Mouse (Mus musculus): ENCODE results near the gene Riox1. TPM values are rescaled to one million over a fixed set of nuclear protein-coding genes. Genes with fewer than 3 reads are reported as not detected.
"Not testable (repeated sequence)": the region's sequence is repeated elsewhere in the genome, so short reads cannot be mapped to it uniquely, and the experiment has no call there.

Gene Riox1
- polyA plus RNA-seq, 1 experiment from 2014 or later, result 17.8 TPM

GRCm38 (mm10) chr12:83997221-83997620 is 46.8 kb downstream of the Riox1 start:
- ATAC-seq (ENCODE audit: insufficient read depth, low FRiP score, low TSS enrichment) (no peak), DNase-seq (ENCODE audit: low spot score) (no peak)
- H3K4me3 ChIP-seq (ENCODE audit: low read depth, low read length), result no peak overlapping the region
- H3K36me3 ChIP-seq (ENCODE audit: control insufficient read depth, insufficient read depth, low read length), result no peaks in the 10 kb centered on the region
- 87% methylated on average over 2 of the region's 2 CpGs for WGBS
- H3K27ac ChIP-seq (ENCODE audit: low read depth, low read length), result no peak overlapping the region
- H3K9ac ChIP-seq (ENCODE audit: low read length), result no peak overlapping the region
- no peaks in the 10 kb centered on the region for H3K4me1 ChIP-seq (ENCODE audit: control insufficient read depth, insufficient read depth, low read length)
- H3K27me3 ChIP-seq (ENCODE audit: control insufficient read depth, insufficient read depth, low read length), result no peaks in the 10 kb centered on the region
- no peaks in the 10 kb centered on the region for H3K9me3 ChIP-seq (ENCODE audit: control insufficient read depth, low read length)
- H3K4me2 ChIP-seq (ENCODE audit: low read depth), result no peak overlapping the region

- no peaks in the 10 kb centered on the region for H3K9me3 ChIP-seq (ENCODE audit: control insufficient read depth, low read length)
- ATAC-seq (ENCODE audit: insufficient read depth, low FRiP score, low TSS enrichment), result no peak
- DNase-seq (ENCODE audit: low spot score), result no peak
- WGBS, result 69% methylated on average over 11 of the region's 11 CpGs
- H3K4me2 ChIP-seq (ENCODE audit: low read depth), result no peak overlapping the region
- no peak overlapping the region for H3K4me3 ChIP-seq (ENCODE audit: low read depth, low read length)
- no peak overlapping the region for H3K9ac ChIP-seq (ENCODE audit: low read length)
- no peaks in the 10 kb centered on the region for H3K4me1 ChIP-seq (ENCODE audit: control insufficient read depth, insufficient read depth, low read length)
- no peaks in the 10 kb centered on the region for H3K36me3 ChIP-seq (ENCODE audit: control insufficient read depth, insufficient read depth, low read length)
- H3K27me3 ChIP-seq (ENCODE audit: control insufficient read depth, insufficient read depth, low read length), result no peaks in the 10 kb centered on the region
- H3K27ac ChIP-seq (ENCODE audit: low read depth, low read length), result no peak overlapping the region
These were observed 48.1 kb downstream of the Riox1 start for GRCm38 (mm10) chr12:83998341-83999107.

GRCm38 (mm10) chr12:83999237-83999636 is 48.8 kb downstream of the Riox1 start:
- H3K4me3 ChIP-seq (ENCODE audit: low read depth, low read length); H3K4me1 ChIP-seq (ENCODE audit: control insufficient read depth, insufficient read depth, low read length); H3K27me3 ChIP-seq (ENCODE audit: control insufficient read depth, insufficient read depth, low read length); H3K4me2 ChIP-seq (ENCODE audit: low read depth); H3K9me3 ChIP-seq (ENCODE audit: control insufficient read depth, low read length); H3K9ac ChIP-seq (ENCODE audit: low read length); H3K36me3 ChIP-seq (ENCODE audit: control insufficient read depth, insufficient read depth, low read length); ATAC-seq (ENCODE audit: insufficient read depth, low FRiP score, low TSS enrichment); H3K27ac ChIP-seq (ENCODE audit: low read depth, low read length); DNase-seq (ENCODE audit: low spot score): not testable (repeated sequence)
- 93% methylated on average over 8 of the region's 8 CpGs for WGBS

GRCm38 (mm10) chr12:84000418-84000817 is 50.0 kb downstream of the Riox1 start:
- Histone ChIP-seq H3K27me3 (ENCODE audit: control insufficient read depth, insufficient read depth, low read length) (no peaks in the 10 kb centered on the region), H3K9me3 (ENCODE audit: control insufficient read depth, low read length) (no peaks in the 10 kb centered on the region), H3K27ac (ENCODE audit: low read depth, low read length) (no peak overlapping the region), H3K36me3 (ENCODE audit: control insufficient read depth, insufficient read depth, low read length) (no peaks in the 10 kb centered on the region), H3K4me2 (ENCODE audit: low read depth) (no peak overlapping the region), H3K4me1 (ENCODE audit: control insufficient read depth, insufficient read depth, low read length) (no peaks in the 10 kb centered on the region), H3K4me3 (ENCODE audit: low read depth, low read length) (no peak overlapping the region), H3K9ac (ENCODE audit: low read length) (no peak overlapping the region)
- DNase-seq (ENCODE audit: low spot score) (no peak), ATAC-seq (ENCODE audit: insufficient read depth, low FRiP score, low TSS enrichment) (no peak)
- WGBS, result 68% methylated on average over 3 of the region's 3 CpGs

Other genes starting within 250 kb of the Riox1 start
- 0.07 and 0.09 TPM in 2 replicates for gene Papln, start 187.0 kb upstream of the Riox1 start, polyA plus RNA-seq (2014; fragmentation: Nextera tagmentation; extraction: Ambion mirVana)
- gene Numb, start 28.7 kb upstream of the Riox1 start, polyA plus RNA-seq (2014; fragmentation: Nextera tagmentation; extraction: Ambion mirVana), result 27.1 and 30.8 TPM in 2 replicates
- gene Heatr4, start 34.2 kb downstream of the Riox1 start, polyA plus RNA-seq (2014; fragmentation: Nextera tagmentation; extraction: Ambion mirVana), result not detected in 2 replicates
- gene Acot2, start 37.3 kb downstream of the Riox1 start, polyA plus RNA-seq (2014; fragmentation: Nextera tagmentation; extraction: Ambion mirVana), result 12.6 and 14.9 TPM in 2 replicates
- gene Acot1, start 58.9 kb downstream of the Riox1 start, polyA plus RNA-seq (2014; fragmentation: Nextera tagmentation; extraction: Ambion mirVana), result 62.4 and 74.8 TPM in 2 replicates
- gene Acot4, start 87.8 kb downstream of the Riox1 start, polyA plus RNA-seq (2014; fragmentation: Nextera tagmentation; extraction: Ambion mirVana), result 0.13 and 0.14 TPM in 2 replicates
- gene Gm49366, start 88.3 kb downstream of the Riox1 start, polyA plus RNA-seq (2014; fragmentation: Nextera tagmentation; extraction: Ambion mirVana), result not detected in 2 replicates
- 0.12 and 0.20 TPM in 2 replicates for gene Acot3, start 101.5 kb downstream of the Riox1 start, polyA plus RNA-seq (2014; fragmentation: Nextera tagmentation; extraction: Ambion mirVana)
- gene Acot5, start 118.7 kb downstream of the Riox1 start, polyA plus RNA-seq (2014; fragmentation: Nextera tagmentation; extraction: Ambion mirVana), result not detected in 2 replicates
- 0.82 and 1.3 TPM in 2 replicates for gene Acot6, start 150.0 kb downstream of the Riox1 start, polyA plus RNA-seq (2014; fragmentation: Nextera tagmentation; extraction: Ambion mirVana)
- 5.5 and 6.2 TPM in 2 replicates for gene Dnal1, start 163.8 kb downstream of the Riox1 start, polyA plus RNA-seq (2014; fragmentation: Nextera tagmentation; extraction: Ambion mirVana)
- 1.6 and 2.5 TPM in 2 replicates for gene Pnma1, start 197.9 kb downstream of the Riox1 start, polyA plus RNA-seq (2014; fragmentation: Nextera tagmentation; extraction: Ambion mirVana)

All from neural tube, embryonic 11.5 days (tissue).